Mouse (Mus musculus): ENCODE data around the gene Kif16b. TPM values are rescaled to one million over a fixed set of nuclear protein-coding genes. Genes with fewer than 3 reads are reported as not detected.
"Not testable (repeated sequence)": the region's sequence is repeated elsewhere in the genome, so short reads cannot be mapped to it uniquely, and the experiment has no call there.

Kif16b gene
- polyA plus RNA-seq, 1 experiment from 2014 or later: 11.5 TPM

DNA sequence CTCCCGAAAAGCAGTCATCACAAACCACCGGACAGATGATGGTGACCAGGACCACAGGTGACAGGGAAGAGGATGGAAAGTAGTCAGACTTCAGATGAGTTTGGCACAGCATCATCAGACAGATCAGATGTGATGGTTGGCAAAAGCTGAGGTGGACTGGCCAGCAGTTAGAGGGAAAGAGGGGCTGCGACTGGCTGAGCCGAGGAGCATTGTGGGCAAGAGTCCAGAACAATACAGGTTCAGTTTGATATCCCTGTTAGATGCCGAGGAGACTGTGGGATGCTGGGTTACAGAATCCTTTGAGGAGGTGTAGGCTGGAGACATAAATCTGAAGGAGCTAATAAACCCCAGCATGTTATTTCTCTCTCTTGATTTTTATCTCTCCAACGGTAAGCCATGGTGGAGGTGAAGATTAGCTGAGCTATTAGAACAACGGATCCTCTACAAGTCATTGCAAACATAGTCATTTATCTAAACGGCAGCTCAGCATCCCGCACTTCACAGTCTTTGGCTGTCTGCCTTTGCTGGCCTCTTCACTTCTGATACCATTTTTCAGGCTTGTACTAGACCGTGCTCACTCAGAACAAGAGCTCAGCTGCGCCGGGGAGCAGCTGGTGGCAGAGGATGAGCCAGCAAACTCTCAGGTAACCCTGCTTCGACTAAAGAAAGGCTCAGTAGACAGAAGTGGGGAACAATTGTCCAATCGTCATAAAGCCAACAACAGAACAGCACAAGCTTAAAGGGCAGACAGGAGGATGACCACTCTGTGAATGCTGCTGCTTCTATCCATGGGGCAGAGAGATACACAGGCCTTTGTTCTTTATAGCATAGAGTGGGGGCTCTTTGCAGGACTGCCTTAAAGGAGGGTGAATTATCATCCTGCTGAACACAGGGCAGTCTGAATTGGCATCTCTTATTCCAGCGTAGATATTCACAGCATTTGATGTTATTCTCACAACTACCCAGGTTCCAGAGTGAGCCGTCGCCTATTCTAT is 304.9 kb downstream of the Kif16b start:
- Histone ChIP-seq H3K27ac (ENCODE audit: low read length) (no peak overlapping the region), H3K4me2 (ENCODE audit: low read depth, low read length) (no peak overlapping the region), H3K4me3 (ENCODE audit: low read length) (no peak overlapping the region), H3K9ac (ENCODE audit: low read depth, low read length) (no peak overlapping the region), H3K27me3 (replicated peaks; ENCODE audit: control insufficient read depth, insufficient read depth, low read length) (no peaks in the 10 kb centered on the region), H3K36me3 (ENCODE audit: control insufficient read depth, insufficient read depth, low read length) (no peaks in the 10 kb centered on the region), H3K4me1 (ENCODE audit: control insufficient read depth, insufficient read depth, low read length) (no peaks in the 10 kb centered on the region), H3K9me3 (ENCODE audit: control insufficient read depth, low read length) (no peaks in the 10 kb centered on the region)
- ATAC-seq: no peak
- WGBS: 60% methylated on average over 17 of the region's 17 CpGs

DNA sequence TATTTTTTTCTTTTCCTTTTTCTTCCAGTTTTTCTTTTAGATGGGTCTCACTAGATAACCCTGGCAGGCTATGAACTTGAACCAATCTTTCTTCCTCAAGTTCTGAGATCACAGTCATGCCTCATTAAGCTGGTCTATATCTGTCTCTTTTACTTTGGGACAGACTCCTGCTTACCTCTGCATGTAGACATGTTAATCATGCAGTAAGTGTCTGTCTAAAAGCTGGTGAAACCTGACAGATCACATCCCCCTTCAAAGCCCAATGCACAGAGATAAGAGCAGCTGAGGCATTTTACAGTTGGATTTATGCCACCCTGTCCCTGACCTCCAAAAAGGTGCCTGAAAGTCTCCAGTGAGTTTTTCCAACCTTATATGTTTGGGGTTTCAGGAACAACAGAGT is 310.4 kb downstream of the Kif16b start:
- no peak overlapping the region for H3K9ac ChIP-seq (ENCODE audit: low read depth, low read length)
- no peak overlapping the region for H3K4me2 ChIP-seq (ENCODE audit: low read depth, low read length)
- no peaks in the 10 kb centered on the region for H3K27me3 ChIP-seq (replicated peaks; ENCODE audit: control insufficient read depth, insufficient read depth, low read length)
- no peaks in the 10 kb centered on the region for H3K4me1 ChIP-seq (ENCODE audit: control insufficient read depth, insufficient read depth, low read length)
- H3K36me3 ChIP-seq (ENCODE audit: control insufficient read depth, insufficient read depth, low read length): no peaks in the 10 kb centered on the region
- H3K9me3 ChIP-seq (ENCODE audit: control insufficient read depth, low read length): no peaks in the 10 kb centered on the region
- H3K27ac ChIP-seq (ENCODE audit: low read length): no peak overlapping the region
- no peak for ATAC-seq
- no peak overlapping the region for H3K4me3 ChIP-seq (ENCODE audit: low read length)

DNA sequence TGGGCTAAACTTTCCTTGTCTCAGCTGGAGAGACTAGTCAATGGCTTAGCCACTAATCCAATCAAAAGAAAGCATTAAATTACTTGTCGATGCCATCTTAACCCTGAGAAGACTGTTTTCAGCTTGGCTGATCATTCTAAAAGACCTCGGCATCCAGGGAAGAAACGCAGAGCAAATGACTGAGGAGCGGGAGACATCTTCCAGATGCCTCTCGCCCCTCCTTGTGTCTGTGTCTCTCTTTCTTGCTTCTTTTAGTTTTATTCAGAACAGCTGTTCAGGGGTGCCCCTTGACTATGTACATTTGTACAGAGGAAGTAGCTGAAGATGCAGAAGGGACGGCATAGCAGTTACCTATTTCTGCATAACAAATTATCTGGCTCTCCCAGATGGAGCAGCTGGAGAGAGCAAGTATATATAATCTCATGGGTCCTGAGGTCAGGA is 311.0 kb downstream of the Kif16b start:
- Histone ChIP-seq H3K4me1 (ENCODE audit: control insufficient read depth, insufficient read depth, low read length) (no peaks in the 10 kb centered on the region; the same call in 1 of the 2 replicates), H3K27me3 (replicated peaks; ENCODE audit: control insufficient read depth, insufficient read depth, low read length) (no peaks in the 10 kb centered on the region), H3K27ac (ENCODE audit: low read length) (no peak overlapping the region), H3K9me3 (ENCODE audit: control insufficient read depth, low read length) (no peaks in the 10 kb centered on the region), H3K36me3 (ENCODE audit: control insufficient read depth, insufficient read depth, low read length) (no peaks in the 10 kb centered on the region), H3K4me3 (ENCODE audit: low read length) (no peak overlapping the region), H3K9ac (ENCODE audit: low read depth, low read length) (no peak overlapping the region), H3K4me2 (ENCODE audit: low read depth, low read length) (no peak overlapping the region)
- ATAC-seq: no peak
- 45% methylated on average over 6 of the region's 6 CpGs for WGBS

DNA sequence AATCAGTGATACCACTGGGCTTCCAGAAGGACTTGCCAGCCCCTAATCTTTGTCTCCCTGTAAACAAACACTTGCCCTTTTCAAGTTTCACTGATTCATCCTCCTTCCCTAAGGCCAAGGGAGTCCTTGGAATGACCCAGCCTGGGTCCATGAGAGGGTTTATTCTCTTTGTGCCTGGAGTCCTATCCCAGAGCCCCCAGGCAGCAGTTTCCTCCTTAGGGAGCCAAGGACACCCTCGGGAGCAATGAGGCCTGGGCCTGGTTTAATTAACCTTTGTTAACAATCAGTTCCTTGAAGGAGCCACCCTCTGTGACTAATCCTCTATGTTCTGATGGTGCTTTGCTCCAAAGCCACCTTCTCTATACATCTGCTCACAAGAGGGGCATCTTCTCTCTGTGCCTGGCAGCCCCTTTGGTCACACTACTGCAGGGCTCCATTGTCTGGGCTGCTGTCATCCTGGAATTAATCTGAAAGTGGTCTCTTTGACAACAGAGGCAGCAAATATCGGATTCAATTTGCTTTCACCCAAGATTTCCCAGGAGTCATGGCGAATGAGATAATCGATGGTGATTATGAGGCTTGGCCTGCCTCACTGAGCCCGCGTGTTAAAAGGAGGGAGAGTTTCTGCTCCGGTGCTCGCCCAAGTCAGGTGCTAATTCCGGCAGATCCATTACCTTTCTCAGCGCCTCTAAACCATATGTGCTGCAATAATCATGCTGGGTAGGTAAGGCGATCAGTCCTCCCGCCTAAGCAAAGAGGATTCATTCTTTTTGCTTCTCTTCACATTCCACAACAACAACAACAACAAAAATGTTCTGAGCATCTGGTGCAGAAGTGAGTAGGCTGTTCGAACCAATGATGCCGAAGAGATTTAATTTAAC is 311.7 kb downstream of the Kif16b start:
- Histone ChIP-seq H3K4me2 (ENCODE audit: low read depth, low read length) (no peak overlapping the region), H3K4me3 (ENCODE audit: low read length) (no peak overlapping the region), H3K36me3 (ENCODE audit: control insufficient read depth, insufficient read depth, low read length) (no peaks in the 10 kb centered on the region), H3K9me3 (ENCODE audit: control insufficient read depth, low read length) (no peaks in the 10 kb centered on the region), H3K27me3 (replicated peaks; ENCODE audit: control insufficient read depth, insufficient read depth, low read length) (no peaks in the 10 kb centered on the region), H3K9ac (ENCODE audit: low read depth, low read length) (no peak overlapping the region), H3K4me1 (ENCODE audit: control insufficient read depth, insufficient read depth, low read length) (no peaks in the 10 kb centered on the region; the same call in 1 of the 2 replicates), H3K27ac (ENCODE audit: low read length) (no peak overlapping the region)
- WGBS: 69% methylated on average over 14 of the region's 14 CpGs
- no peak for ATAC-seq

- H3K27ac ChIP-seq (ENCODE audit: low read length): 0 out of 2 replicates have a peak overlapping the region, but pooled peaks have one; percentile 34
- H3K4me2 ChIP-seq (ENCODE audit: low read depth, low read length): no peak overlapping the region
- H3K9ac ChIP-seq (ENCODE audit: low read depth, low read length): no peak overlapping the region
- H3K4me1 ChIP-seq (ENCODE audit: control insufficient read depth, insufficient read depth, low read length): no peaks in the 10 kb centered on the region; the same call in 1 of the 2 replicates
- H3K36me3 ChIP-seq (ENCODE audit: control insufficient read depth, insufficient read depth, low read length): no peaks in the 10 kb centered on the region
- no peaks in the 10 kb centered on the region for H3K27me3 ChIP-seq (replicated peaks; ENCODE audit: control insufficient read depth, insufficient read depth, low read length)
- no peak overlapping the region for H3K4me3 ChIP-seq (ENCODE audit: low read length)
- 88% methylated on average over 5 of the region's 5 CpGs for WGBS
- peak; percentile 36 for ATAC-seq
- H3K9me3 ChIP-seq (ENCODE audit: control insufficient read depth, low read length): no peaks in the 10 kb centered on the region
Measured at GRCm38 (mm10) chr2:142585845-142586244, 315.5 kb downstream of the Kif16b start.

DNA sequence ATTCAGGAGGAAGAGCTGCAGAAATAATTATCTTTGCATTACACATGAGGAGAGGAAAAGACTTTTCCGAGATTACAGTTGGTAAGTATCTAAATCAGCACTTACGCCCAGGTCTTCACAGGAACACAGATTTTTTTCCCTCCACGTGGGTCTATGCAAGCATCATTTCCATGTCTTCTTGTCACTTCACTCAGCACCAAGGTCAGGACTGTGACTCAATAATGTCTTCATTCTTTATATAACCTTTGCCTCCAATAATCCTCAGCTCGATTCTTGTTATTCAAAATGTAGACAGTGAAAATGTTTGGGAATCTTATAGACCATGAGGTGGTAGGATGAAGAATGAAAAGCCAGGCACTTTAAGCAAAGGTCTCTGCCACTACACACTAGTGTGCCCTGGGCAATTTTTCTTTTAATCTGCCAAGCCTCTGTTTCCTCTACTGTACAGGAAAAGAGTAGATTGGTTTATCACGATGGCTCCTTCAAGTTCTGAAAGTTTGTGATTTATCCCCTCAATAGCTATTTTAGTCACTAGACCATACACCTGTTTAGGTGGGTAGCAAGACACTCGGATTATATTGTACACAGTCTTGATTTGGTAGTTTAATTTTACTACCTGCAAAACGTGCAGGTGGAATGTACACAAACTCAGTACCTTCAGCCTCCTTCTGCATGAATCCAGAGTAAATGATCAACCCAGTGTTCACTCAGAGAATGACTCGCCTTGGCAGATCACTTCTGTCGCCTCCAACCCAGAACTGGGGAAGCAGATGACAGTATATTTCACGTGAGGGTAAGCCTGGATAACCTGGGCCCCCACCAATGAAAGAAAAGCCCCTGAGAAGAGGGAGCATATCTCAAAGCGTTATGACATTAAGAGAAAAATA is 316.2 kb downstream of the Kif16b start:
- H3K36me3 ChIP-seq (ENCODE audit: control insufficient read depth, insufficient read depth, low read length): no peaks in the 10 kb centered on the region
- H3K27ac ChIP-seq (ENCODE audit: low read length): 0 out of 2 replicates have a peak overlapping the region, but pooled peaks have one; percentile 34
- no peaks in the 10 kb centered on the region for H3K9me3 ChIP-seq (ENCODE audit: control insufficient read depth, low read length)
- 59% methylated on average over 11 of the region's 11 CpGs for WGBS
- H3K4me2 ChIP-seq (ENCODE audit: low read depth, low read length): no peak overlapping the region
- H3K27me3 ChIP-seq (replicated peaks; ENCODE audit: control insufficient read depth, insufficient read depth, low read length): no peaks in the 10 kb centered on the region
- no peaks in the 10 kb centered on the region; the same call in 1 of the 2 replicates for H3K4me1 ChIP-seq (ENCODE audit: control insufficient read depth, insufficient read depth, low read length)
- ATAC-seq: peak; percentile 97
- no peak overlapping the region for H3K9ac ChIP-seq (ENCODE audit: low read depth, low read length)
- no peak overlapping the region for H3K4me3 ChIP-seq (ENCODE audit: low read length)

- no peak for ATAC-seq
Measured at GRCm38 (mm10) chr2:142580449-142580848, 320.9 kb downstream of the Kif16b start.

GRCm38 (mm10) chr2:142577414-142577813 is 323.9 kb downstream of the Kif16b start:
- 62% methylated on average over 9 of the region's 9 CpGs for WGBS
- not testable (repeated sequence) for H3K27me3 ChIP-seq (replicated peaks; ENCODE audit: control insufficient read depth, insufficient read depth, low read length); H3K9ac ChIP-seq (ENCODE audit: low read depth, low read length); H3K27ac ChIP-seq (ENCODE audit: low read length); H3K4me1 ChIP-seq (ENCODE audit: control insufficient read depth, insufficient read depth, low read length); H3K4me3 ChIP-seq (ENCODE audit: low read length); H3K4me2 ChIP-seq (ENCODE audit: low read depth, low read length); H3K36me3 ChIP-seq (ENCODE audit: control insufficient read depth, insufficient read depth, low read length); H3K9me3 ChIP-seq (ENCODE audit: control insufficient read depth, low read length)
- ATAC-seq: peak; percentile 36; the same call in 1 of the 2 replicates

More at GRCm38 (mm10) chr2:142580449-142580848, 320.9 kb downstream of the Kif16b start:
- no peaks in the 10 kb centered on the region for H3K27me3 ChIP-seq (replicated peaks; ENCODE audit: control insufficient read depth, insufficient read depth, low read length)
- no peaks in the 10 kb centered on the region for H3K4me1 ChIP-seq (ENCODE audit: control insufficient read depth, insufficient read depth, low read length)
- H3K9ac ChIP-seq (ENCODE audit: low read depth, low read length): no peak overlapping the region
- no peak overlapping the region for H3K4me2 ChIP-seq (ENCODE audit: low read depth, low read length)
- no peak overlapping the region for H3K4me3 ChIP-seq (ENCODE audit: low read length)
- no peak overlapping the region for H3K27ac ChIP-seq (ENCODE audit: low read length)
- H3K9me3 ChIP-seq (ENCODE audit: control insufficient read depth, low read length): no peaks in the 10 kb centered on the region
- no peaks in the 10 kb centered on the region for H3K36me3 ChIP-seq (ENCODE audit: control insufficient read depth, insufficient read depth, low read length)
